Mouse (Mus musculus): ENCODE measurements around the gene Tpbg. TPM values are rescaled to one million over a fixed set of nuclear protein-coding genes. Genes with fewer than 3 reads are reported as not detected.
A peak's percentile ranks its signal among the peaks of the same experiment; 100 is the strongest.

Tpbg gene
- polyA plus RNA-seq, 1 experiment from 2014 or later = 18.9 TPM

- Histone ChIP-seq H3K27me3 (peaks cover 8% of the 10 kb centered on the region; the same call in 1 of the 2 replicates), H3K9me3 (no peaks in the 10 kb centered on the region), H3K9ac (peak overlapping the region; percentile 82), H3K4me1 (peaks cover 15% of the 10 kb centered on the region), H3K36me3 (replicated peaks) (peaks cover 8% of the 10 kb centered on the region), H3K4me2 (peak overlapping the region; percentile 95), H3K4me3 (replicated peaks) (peak overlapping the region; percentile 61), H3K27ac (no peak overlapping the region)
- ATAC-seq (ENCODE audit: low FRiP score) = no peak
- WGBS = 69% methylated on average over 9 of the region's 9 CpGs
These were observed 2.4 kb downstream of the Tpbg start for GRCm38 (mm10) chr9:85844647-85844983.

- peaks cover 9% of the 10 kb centered on the region for H3K36me3 ChIP-seq (replicated peaks)
- no peak overlapping the region for H3K4me2 ChIP-seq
- WGBS = 44% methylated on average over 2 of the region's 2 CpGs
- no peak overlapping the region for H3K9ac ChIP-seq
- H3K4me3 ChIP-seq (replicated peaks) = no peak overlapping the region
- no peak overlapping the region for H3K27ac ChIP-seq
- no peak for ATAC-seq (ENCODE audit: low FRiP score)
- H3K4me1 ChIP-seq = peaks cover 15% of the 10 kb centered on the region
- peaks cover 5% of the 10 kb centered on the region; the same call in 1 of the 2 replicates for H3K27me3 ChIP-seq
- H3K9me3 ChIP-seq = no peaks in the 10 kb centered on the region
These were observed 4.0 kb downstream of the Tpbg start for GRCm38 (mm10) chr9:85846186-85846585.

DNA sequence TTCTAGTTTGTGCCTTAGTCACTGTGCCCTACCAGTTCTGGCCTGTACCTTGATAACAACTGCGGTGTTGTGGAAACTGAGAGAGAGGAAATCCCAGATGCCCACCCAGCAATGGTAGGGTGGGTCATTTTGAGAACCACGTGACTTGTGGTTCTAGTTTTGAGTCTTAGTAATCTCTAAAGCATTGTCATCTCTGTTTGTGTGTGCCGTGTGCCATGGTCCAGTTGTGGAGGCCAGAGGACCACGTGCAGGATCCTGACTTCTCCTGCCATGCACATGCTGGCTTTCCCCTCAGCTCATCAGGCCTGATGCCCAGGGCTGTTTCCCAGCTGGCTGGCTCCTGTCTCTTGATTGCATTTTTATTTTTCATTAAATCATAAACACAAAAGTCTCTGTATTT is 12.6 kb downstream of the Tpbg start:
- WGBS = 87% methylated on average over 4 of the region's 4 CpGs
- Histone ChIP-seq H3K36me3 (replicated peaks) (peaks cover 5% of the 10 kb centered on the region; the same call in 1 of the 2 replicates), H3K9ac (no peak overlapping the region), H3K27me3 (no peaks in the 10 kb centered on the region), H3K4me2 (no peak overlapping the region), H3K27ac (no peak overlapping the region), H3K4me3 (replicated peaks) (no peak overlapping the region), H3K4me1 (no peaks in the 10 kb centered on the region), H3K9me3 (no peaks in the 10 kb centered on the region)
- no peak for ATAC-seq (ENCODE audit: low FRiP score)

DNA sequence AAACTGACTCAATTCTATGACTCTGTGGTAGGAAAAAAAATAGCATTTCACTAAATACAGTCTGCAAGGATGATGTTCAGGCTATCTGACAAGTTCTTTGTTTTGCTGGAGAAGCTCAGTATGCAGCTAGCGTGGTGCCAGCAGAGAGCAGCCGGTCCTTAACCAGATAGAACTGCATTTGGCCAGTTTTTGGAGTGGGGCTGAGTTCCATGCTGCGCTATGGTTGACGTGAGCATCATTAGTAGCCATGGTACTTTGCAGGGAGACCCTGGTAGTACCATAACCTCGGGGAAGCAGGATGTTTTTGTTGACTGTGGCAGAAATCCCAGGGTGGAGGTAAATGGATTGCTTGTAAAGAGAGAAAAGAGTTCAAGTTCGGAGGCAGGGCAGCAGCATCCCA is 14.3 kb downstream of the Tpbg start:
- WGBS = 79% methylated on average over 6 of the region's 6 CpGs
- no peak overlapping the region for H3K9ac ChIP-seq
- no peaks in the 10 kb centered on the region for H3K9me3 ChIP-seq
- peaks cover 5% of the 10 kb centered on the region; the same call in 1 of the 2 replicates for H3K36me3 ChIP-seq (replicated peaks)
- no peak overlapping the region for H3K4me2 ChIP-seq
- ATAC-seq (ENCODE audit: low FRiP score) = no peak
- H3K27me3 ChIP-seq = no peaks in the 10 kb centered on the region
- peaks cover 6% of the 10 kb centered on the region; the same call in 1 of the 2 replicates for H3K4me1 ChIP-seq
- H3K27ac ChIP-seq = no peak overlapping the region
- H3K4me3 ChIP-seq (replicated peaks) = no peak overlapping the region

GRCm38 (mm10) chr9:85861065-85861464 is 18.9 kb downstream of the Tpbg start:
- H3K4me3 ChIP-seq (replicated peaks) = no peak overlapping the region
- 40% methylated on average over 4 of the region's 4 CpGs for WGBS
- H3K4me2 ChIP-seq = no peak overlapping the region
- no peaks in the 10 kb centered on the region for H3K9me3 ChIP-seq
- peaks cover 6% of the 10 kb centered on the region; the same call in 1 of the 2 replicates for H3K4me1 ChIP-seq
- H3K27me3 ChIP-seq = no peaks in the 10 kb centered on the region
- no peaks in the 10 kb centered on the region for H3K36me3 ChIP-seq (replicated peaks)
- ATAC-seq (ENCODE audit: low FRiP score) = no peak; the same call in 1 of the 2 replicates
- H3K27ac ChIP-seq = peak overlapping the region; percentile 10; the same call in 1 of the 2 replicates
- H3K9ac ChIP-seq = no peak overlapping the region

DNA sequence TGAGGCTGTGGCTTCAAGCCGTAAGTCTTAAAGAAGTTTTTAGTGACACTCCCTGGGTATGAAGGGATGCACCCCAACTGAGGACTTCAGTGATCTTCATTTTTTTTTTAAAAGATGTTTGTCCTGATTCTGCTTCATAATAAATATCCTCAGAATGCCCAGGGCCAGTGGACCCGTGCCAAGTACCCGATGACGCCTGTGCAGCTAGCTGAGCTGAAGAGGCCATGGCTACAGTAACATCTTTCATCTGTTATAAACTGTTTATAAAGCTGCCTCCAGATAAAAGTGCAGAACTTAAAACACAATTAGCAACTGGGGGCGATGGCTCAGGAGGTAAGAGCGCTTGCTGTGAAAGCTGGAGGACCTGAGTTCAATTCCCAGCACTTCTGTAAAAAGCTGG is 20.4 kb downstream of the Tpbg start:
- no peaks in the 10 kb centered on the region for H3K36me3 ChIP-seq (replicated peaks)
- H3K9ac ChIP-seq = no peak overlapping the region
- peaks cover 6% of the 10 kb centered on the region; the same call in 1 of the 2 replicates for H3K4me1 ChIP-seq
- no peaks in the 10 kb centered on the region for H3K9me3 ChIP-seq
- ATAC-seq (ENCODE audit: low FRiP score) = no peak
- 81% methylated on average over 6 of the region's 6 CpGs for WGBS
- H3K27me3 ChIP-seq = no peaks in the 10 kb centered on the region
- H3K4me2 ChIP-seq = no peak overlapping the region
- no peak overlapping the region for H3K27ac ChIP-seq
- no peak overlapping the region for H3K4me3 ChIP-seq (replicated peaks)

- no peaks in the 10 kb centered on the region for H3K9me3 ChIP-seq
- no peak overlapping the region for H3K4me2 ChIP-seq
- H3K27ac ChIP-seq = no peak overlapping the region
- no peaks in the 10 kb centered on the region for H3K4me1 ChIP-seq
- no peak overlapping the region for H3K9ac ChIP-seq
- H3K36me3 ChIP-seq (replicated peaks) = no peaks in the 10 kb centered on the region
- ATAC-seq (ENCODE audit: low FRiP score) = no peak
- WGBS = 81% methylated on average over 7 of the region's 7 CpGs
- H3K4me3 ChIP-seq (replicated peaks) = no peak overlapping the region
- H3K27me3 ChIP-seq = no peaks in the 10 kb centered on the region
These were observed 30.7 kb downstream of the Tpbg start for GRCm38 (mm10) chr9:85872908-85873307.

- H3K4me1 ChIP-seq = no peaks in the 10 kb centered on the region
- no peaks in the 10 kb centered on the region for H3K9me3 ChIP-seq
- H3K4me2 ChIP-seq = no peak overlapping the region
- ATAC-seq (ENCODE audit: low FRiP score) = no peak
- H3K9ac ChIP-seq = no peak overlapping the region
- H3K4me3 ChIP-seq (replicated peaks) = no peak overlapping the region
- WGBS = 84% methylated on average over 5 of the region's 5 CpGs
- no peaks in the 10 kb centered on the region for H3K27me3 ChIP-seq
- no peak overlapping the region for H3K27ac ChIP-seq
- no peaks in the 10 kb centered on the region for H3K36me3 ChIP-seq (replicated peaks)
These were observed 51.5 kb downstream of the Tpbg start for GRCm38 (mm10) chr9:85893681-85894080.

Other genes with a start within 250 kb of the Tpbg start
- 44.0 and 44.4 TPM in 2 replicates for gene Ibtk, start 93.0 kb upstream of the Tpbg start, polyA plus RNA-seq (2016; fragmentation: Nextera tagmentation; extraction: Ambion mirVana)